Mouse (Mus musculus): ENCODE measurements around the gene Scp2. TPM values are rescaled to one million over a fixed set of nuclear protein-coding genes. Genes with fewer than 3 reads are reported as not detected.

Gene Scp2
- polyA plus RNA-seq, 1 experiment from 2014 or later, result 265 TPM

DNA sequence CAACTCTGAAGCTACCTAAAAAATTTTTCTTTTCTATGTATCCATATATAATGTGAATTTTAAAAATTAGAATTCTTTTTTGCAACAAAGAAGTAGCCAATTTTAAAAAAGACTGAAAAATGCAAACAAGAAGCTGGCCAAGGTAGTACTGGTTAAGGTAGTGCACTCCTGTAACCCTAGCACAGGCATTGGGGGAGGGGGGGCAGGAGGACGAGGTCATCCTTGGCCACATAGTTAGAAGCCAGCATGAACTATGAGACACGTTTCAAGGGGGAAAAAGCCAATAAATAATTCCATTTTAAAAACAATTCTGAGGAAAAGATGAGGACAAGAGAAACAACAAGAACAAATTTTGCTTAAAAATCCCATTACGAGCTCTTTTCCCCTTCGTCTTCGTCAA, 82.3 kb downstream of the Scp2 start:
- no peaks in the 10 kb centered on the region; the same call in 1 of the 2 replicates for H3K4me1 ChIP-seq (ENCODE audit: control insufficient read depth, insufficient read depth, low read length)
- H3K27me3 ChIP-seq (replicated peaks; ENCODE audit: control insufficient read depth, insufficient read depth, low read length), result no peaks in the 10 kb centered on the region
- no peak overlapping the region for H3K4me2 ChIP-seq (ENCODE audit: low read length)
- no peak overlapping the region for H3K27ac ChIP-seq (ENCODE audit: low read depth, low read length)
- WGBS, result 96% methylated on average over 5 of the region's 5 CpGs
- H3K36me3 ChIP-seq (ENCODE audit: control insufficient read depth, insufficient read depth, low read length), result peaks cover 43% of the 10 kb centered on the region; the same call in 1 of the 2 replicates
- DNase-seq (ENCODE audit: low spot score), result no peak
- no peak for ATAC-seq
- no peaks in the 10 kb centered on the region for H3K9me3 ChIP-seq (replicated peaks; ENCODE audit: control insufficient read depth, low read length)
- H3K4me3 ChIP-seq (ENCODE audit: low read depth, low read length), result no peak overlapping the region
- no peak overlapping the region for H3K9ac ChIP-seq (ENCODE audit: low read length)

DNA sequence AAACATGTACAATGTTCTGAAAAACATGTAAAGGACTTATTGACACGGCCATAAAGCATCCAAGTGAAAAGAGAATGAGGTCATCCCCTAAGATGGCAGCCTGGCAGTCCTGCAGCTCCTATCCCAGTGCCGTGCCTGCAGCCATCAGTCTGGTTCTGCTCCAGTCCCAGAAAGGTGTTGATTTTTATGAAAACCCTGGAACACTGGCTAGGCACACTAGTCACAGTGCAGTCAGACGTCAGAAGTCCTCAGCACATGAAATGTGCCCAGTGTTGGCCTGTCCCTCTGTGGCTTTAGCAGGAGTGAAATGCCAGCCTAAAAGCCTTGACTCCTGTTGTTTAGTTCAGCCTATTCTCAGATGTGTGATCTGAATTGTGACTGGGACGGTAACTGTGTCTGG, 84.0 kb downstream of the Scp2 start:
- no peak overlapping the region for H3K4me3 ChIP-seq (ENCODE audit: low read depth, low read length)
- H3K4me1 ChIP-seq (ENCODE audit: control insufficient read depth, insufficient read depth, low read length), result no peaks in the 10 kb centered on the region; the same call in 1 of the 2 replicates
- no peaks in the 10 kb centered on the region for H3K27me3 ChIP-seq (replicated peaks; ENCODE audit: control insufficient read depth, insufficient read depth, low read length)
- no peak overlapping the region for H3K27ac ChIP-seq (ENCODE audit: low read depth, low read length)
- H3K36me3 ChIP-seq (ENCODE audit: control insufficient read depth, insufficient read depth, low read length), result peaks cover 40% of the 10 kb centered on the region
- H3K9ac ChIP-seq (ENCODE audit: low read length), result peak overlapping the region; percentile 2; the same call in 1 of the 2 replicates
- WGBS, result 61% methylated on average over 4 of the region's 4 CpGs
- no peaks in the 10 kb centered on the region for H3K9me3 ChIP-seq (replicated peaks; ENCODE audit: control insufficient read depth, low read length)
- H3K4me2 ChIP-seq (ENCODE audit: low read length), result no peak overlapping the region
- DNase-seq (ENCODE audit: low spot score) (no peak), ATAC-seq (no peak)

DNA sequence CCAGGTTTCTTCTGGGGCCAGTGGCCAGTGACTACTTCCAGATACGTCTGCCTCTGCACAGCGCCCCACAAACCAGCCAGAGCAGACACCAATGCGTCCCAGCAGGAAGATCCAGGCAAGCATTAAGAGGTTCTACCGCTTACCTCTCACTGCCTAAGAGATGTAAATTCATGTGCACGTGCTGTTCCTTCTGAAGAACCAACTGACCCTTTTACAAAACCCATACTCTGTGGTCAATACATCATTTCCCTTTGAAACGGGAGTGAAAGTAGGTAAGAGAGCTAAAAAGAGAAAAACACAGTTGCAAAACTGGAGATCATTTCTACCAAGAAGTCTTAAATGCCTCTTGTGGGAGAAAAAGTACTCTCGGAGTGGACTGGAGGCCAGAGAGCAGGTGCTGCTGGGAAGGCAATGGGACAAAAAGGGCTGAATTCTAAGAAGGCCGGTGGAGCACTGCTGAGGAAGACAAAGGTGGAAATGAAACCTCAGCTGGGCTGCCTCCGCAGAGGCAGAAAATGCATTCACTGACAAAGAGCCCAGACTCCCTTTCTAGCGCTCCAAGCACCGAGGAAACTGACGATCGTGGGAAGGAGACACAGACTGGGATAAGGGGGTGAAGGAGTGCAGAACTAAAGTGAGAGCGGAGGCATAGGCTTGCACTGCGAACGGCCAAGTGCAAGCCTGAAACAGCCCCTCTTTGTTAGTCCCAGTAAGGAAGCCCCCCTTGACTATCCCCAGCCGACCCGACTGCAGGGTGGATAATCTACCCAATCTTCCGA, 85.0 kb downstream of the Scp2 start:
- no peaks in the 10 kb centered on the region for H3K9me3 ChIP-seq (replicated peaks; ENCODE audit: control insufficient read depth, low read length)
- no peak overlapping the region for H3K4me3 ChIP-seq (ENCODE audit: low read depth, low read length)
- no peaks in the 10 kb centered on the region; the same call in 1 of the 2 replicates for H3K4me1 ChIP-seq (ENCODE audit: control insufficient read depth, insufficient read depth, low read length)
- 29% methylated on average over 19 of the region's 19 CpGs for WGBS
- ATAC-seq (peak; percentile 46; the same call in 1 of the 2 replicates), DNase-seq (ENCODE audit: low spot score) (peak; percentile 25)
- H3K9ac ChIP-seq (ENCODE audit: low read length), result peak overlapping the region; percentile 26; the same call in 1 of the 2 replicates
- H3K27ac ChIP-seq (ENCODE audit: low read depth, low read length), result peak overlapping the region; percentile 29; the same call in 1 of the 2 replicates
- peak overlapping the region; percentile 28 for H3K4me2 ChIP-seq (ENCODE audit: low read length)
- H3K27me3 ChIP-seq (replicated peaks; ENCODE audit: control insufficient read depth, insufficient read depth, low read length), result no peaks in the 10 kb centered on the region
- H3K36me3 ChIP-seq (ENCODE audit: control insufficient read depth, insufficient read depth, low read length), result peaks cover 49% of the 10 kb centered on the region

DNA sequence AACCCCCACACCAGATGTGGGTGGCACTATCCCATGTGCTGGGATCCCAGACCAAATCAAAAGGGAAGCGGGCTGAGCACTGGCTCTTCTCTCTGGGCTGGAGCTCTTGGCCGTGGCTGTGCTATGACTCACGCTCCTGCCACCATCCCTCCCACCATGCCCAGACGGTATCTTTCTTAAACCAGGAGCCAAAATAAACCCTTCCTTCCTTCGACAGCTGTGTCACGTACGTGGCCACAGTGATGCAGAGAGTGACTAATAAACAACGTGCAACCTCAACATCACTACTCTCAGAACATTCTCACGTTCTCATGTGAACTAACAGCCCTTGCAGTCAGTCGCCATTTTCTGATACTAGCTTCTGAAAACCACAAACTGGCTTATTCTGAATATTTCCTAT, 86.6 kb downstream of the Scp2 start:
- WGBS, result 92% methylated on average over 10 of the region's 10 CpGs
- Histone ChIP-seq H3K4me1 (ENCODE audit: control insufficient read depth, insufficient read depth, low read length) (no peaks in the 10 kb centered on the region; the same call in 1 of the 2 replicates), H3K9ac (ENCODE audit: low read length) (no peak overlapping the region), H3K27ac (ENCODE audit: low read depth, low read length) (no peak overlapping the region), H3K9me3 (replicated peaks; ENCODE audit: control insufficient read depth, low read length) (no peaks in the 10 kb centered on the region), H3K4me2 (ENCODE audit: low read length) (no peak overlapping the region), H3K36me3 (ENCODE audit: control insufficient read depth, insufficient read depth, low read length) (peaks cover 52% of the 10 kb centered on the region), H3K4me3 (ENCODE audit: low read depth, low read length) (no peak overlapping the region), H3K27me3 (replicated peaks; ENCODE audit: control insufficient read depth, insufficient read depth, low read length) (no peaks in the 10 kb centered on the region)
- DNase-seq (ENCODE audit: low spot score) (no peak), ATAC-seq (no peak)

DNA sequence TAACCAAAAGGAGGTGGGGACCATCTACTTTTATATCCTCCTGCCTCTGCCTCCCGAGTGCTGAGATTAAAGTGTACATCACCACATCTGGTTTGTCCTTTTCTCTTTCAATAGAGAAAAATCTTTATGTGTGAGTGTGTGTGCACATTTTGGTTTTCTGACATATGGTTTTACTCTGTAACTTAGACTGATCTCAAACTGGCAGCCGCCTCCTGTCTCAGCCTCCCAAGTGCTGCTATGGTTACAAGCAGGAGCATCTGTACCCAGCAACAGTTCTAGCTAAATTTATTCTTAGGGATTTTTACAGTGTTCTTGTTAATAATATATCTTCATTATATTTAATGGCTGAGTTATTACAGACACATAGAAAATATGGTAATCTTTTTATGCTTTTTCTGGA, 87.6 kb downstream of the Scp2 start:
- WGBS, result 90% methylated on average over 2 of the region's 2 CpGs
- H3K9me3 ChIP-seq (replicated peaks; ENCODE audit: control insufficient read depth, low read length), result no peaks in the 10 kb centered on the region
- no peaks in the 10 kb centered on the region; the same call in 1 of the 2 replicates for H3K4me1 ChIP-seq (ENCODE audit: control insufficient read depth, insufficient read depth, low read length)
- H3K9ac ChIP-seq (ENCODE audit: low read length), result no peak overlapping the region
- H3K27me3 ChIP-seq (replicated peaks; ENCODE audit: control insufficient read depth, insufficient read depth, low read length), result no peaks in the 10 kb centered on the region
- H3K4me2 ChIP-seq (ENCODE audit: low read length), result no peak overlapping the region
- no peak overlapping the region for H3K4me3 ChIP-seq (ENCODE audit: low read depth, low read length)
- ATAC-seq, result no peak
- DNase-seq (ENCODE audit: low spot score), result no peak
- H3K36me3 ChIP-seq (ENCODE audit: control insufficient read depth, insufficient read depth, low read length), result peaks cover 54% of the 10 kb centered on the region
- no peak overlapping the region for H3K27ac ChIP-seq (ENCODE audit: low read depth, low read length)

DNA sequence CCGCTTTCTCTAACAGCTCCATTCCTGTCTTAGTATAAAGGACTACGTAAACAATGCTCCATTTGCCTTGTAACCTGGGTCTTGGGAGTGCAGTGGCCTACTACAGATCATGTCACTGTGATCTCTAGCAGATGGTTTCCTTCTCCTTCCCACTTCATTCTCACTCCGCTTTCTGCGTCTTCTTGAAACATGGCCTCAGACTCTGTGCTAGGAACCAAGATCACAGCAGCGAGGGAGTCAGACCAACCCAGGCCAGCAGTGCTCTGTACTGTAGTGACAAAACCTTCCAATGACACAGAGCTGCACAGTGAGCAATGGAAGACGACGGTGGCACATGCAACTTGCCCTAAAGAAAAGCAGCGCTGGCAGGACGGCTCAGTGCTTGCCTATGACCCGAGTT, 88.9 kb downstream of the Scp2 start:
- Histone ChIP-seq H3K4me2 (ENCODE audit: low read length) (no peak overlapping the region), H3K27ac (ENCODE audit: low read depth, low read length) (no peak overlapping the region), H3K36me3 (ENCODE audit: control insufficient read depth, insufficient read depth, low read length) (peaks cover 61% of the 10 kb centered on the region), H3K9ac (ENCODE audit: low read length) (no peak overlapping the region), H3K9me3 (replicated peaks; ENCODE audit: control insufficient read depth, low read length) (no peaks in the 10 kb centered on the region), H3K27me3 (replicated peaks; ENCODE audit: control insufficient read depth, insufficient read depth, low read length) (no peaks in the 10 kb centered on the region), H3K4me1 (ENCODE audit: control insufficient read depth, insufficient read depth, low read length) (no peaks in the 10 kb centered on the region; the same call in 1 of the 2 replicates), H3K4me3 (ENCODE audit: low read depth, low read length) (no peak overlapping the region)
- DNase-seq (ENCODE audit: low spot score) (no peak), ATAC-seq (no peak)
- WGBS, result 93% methylated on average over 10 of the region's 10 CpGs

DNA sequence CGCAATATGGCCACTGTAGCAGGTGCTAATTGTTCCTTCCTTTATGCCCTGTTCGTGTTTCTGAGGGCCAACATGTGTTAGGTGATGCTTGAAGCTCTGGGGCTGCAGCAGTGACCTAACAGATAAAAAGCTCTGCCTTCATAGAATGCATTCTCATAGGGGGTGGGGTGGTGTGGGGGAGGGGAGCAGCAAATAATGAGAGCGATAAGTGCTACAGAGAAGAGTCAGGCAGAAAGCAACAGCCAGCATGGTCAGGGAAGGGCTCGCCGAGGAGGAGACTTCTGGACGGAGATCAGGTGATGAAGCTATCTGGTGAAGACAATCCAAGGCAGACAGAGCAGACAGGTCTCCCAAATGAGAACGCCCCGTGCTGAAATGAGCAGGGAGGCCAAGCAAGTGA, 92.1 kb downstream of the Scp2 start:
- H3K9ac ChIP-seq (ENCODE audit: low read length), result no peak overlapping the region
- H3K4me3 ChIP-seq (ENCODE audit: low read depth, low read length), result no peak overlapping the region
- H3K4me1 ChIP-seq (ENCODE audit: control insufficient read depth, insufficient read depth, low read length), result no peaks in the 10 kb centered on the region
- DNase-seq (ENCODE audit: low spot score) (no peak), ATAC-seq (no peak)
- no peak overlapping the region for H3K27ac ChIP-seq (ENCODE audit: low read depth, low read length)
- no peak overlapping the region for H3K4me2 ChIP-seq (ENCODE audit: low read length)
- H3K27me3 ChIP-seq (replicated peaks; ENCODE audit: control insufficient read depth, insufficient read depth, low read length), result no peaks in the 10 kb centered on the region
- 87% methylated on average over 8 of the region's 8 CpGs for WGBS
- H3K36me3 ChIP-seq (ENCODE audit: control insufficient read depth, insufficient read depth, low read length), result peaks cover 61% of the 10 kb centered on the region
- H3K9me3 ChIP-seq (replicated peaks; ENCODE audit: control insufficient read depth, low read length), result no peaks in the 10 kb centered on the region

DNA sequence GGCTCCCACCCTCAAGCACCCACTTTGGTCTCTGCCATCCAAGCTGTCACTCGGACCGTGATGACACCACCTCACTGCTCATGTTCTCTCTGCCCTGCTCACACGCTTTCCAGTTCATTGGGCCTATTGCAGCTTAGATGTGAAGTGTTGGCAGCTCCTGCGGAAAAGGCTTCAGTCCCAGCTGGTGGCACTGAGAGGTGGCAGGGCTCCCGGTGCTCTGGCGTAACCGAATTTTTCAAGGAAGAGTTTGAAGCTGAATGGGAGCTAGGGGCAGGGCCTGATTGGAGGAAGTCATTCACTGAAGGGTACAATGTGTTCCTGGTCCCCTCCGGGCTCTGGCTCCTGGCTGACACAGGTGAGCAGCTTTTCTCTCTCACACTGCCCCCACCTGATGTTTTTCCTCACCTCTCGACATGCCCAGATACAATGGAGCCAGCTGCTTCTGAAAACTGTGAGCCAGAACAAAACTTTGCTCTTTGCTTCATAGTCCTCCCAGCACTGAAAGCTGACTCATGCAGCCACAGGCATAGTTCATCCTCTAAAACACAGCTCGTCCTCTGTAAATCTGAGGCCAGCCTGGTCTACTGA, 93.0 kb downstream of the Scp2 start:
- Histone ChIP-seq H3K27ac (ENCODE audit: low read depth, low read length) (no peak overlapping the region; the same call in 1 of the 2 replicates), H3K27me3 (replicated peaks; ENCODE audit: control insufficient read depth, insufficient read depth, low read length) (no peaks in the 10 kb centered on the region), H3K4me2 (ENCODE audit: low read length) (no peak overlapping the region), H3K9ac (ENCODE audit: low read length) (no peak overlapping the region), H3K4me3 (ENCODE audit: low read depth, low read length) (no peak overlapping the region), H3K36me3 (ENCODE audit: control insufficient read depth, insufficient read depth, low read length) (peaks cover 66% of the 10 kb centered on the region), H3K9me3 (replicated peaks; ENCODE audit: control insufficient read depth, low read length) (no peaks in the 10 kb centered on the region), H3K4me1 (ENCODE audit: control insufficient read depth, insufficient read depth, low read length) (no peaks in the 10 kb centered on the region)
- peak; percentile 88 for ATAC-seq
- WGBS, result 65% methylated on average over 10 of the region's 10 CpGs
- DNase-seq (ENCODE audit: low spot score), result peak; percentile 78

DNA sequence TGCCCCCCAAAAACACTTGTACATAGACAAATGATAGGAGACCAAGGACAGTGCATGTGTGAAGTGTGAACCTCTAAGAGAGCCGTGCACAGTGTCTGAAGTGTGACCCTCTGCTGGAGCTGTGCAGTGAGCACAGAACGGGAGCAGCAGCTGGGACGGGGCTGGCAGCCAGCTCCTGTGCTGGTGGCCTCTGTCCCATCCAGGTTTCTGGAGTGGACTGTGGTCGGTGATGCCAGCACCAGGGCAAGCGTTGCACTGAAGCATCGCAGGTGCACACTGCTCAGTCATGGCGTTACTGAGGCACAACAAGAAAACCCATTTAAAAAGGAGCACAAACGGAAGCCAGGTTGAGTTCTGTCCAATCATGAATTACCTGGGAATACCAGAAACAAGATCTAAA, 98.7 kb downstream of the Scp2 start:
- ATAC-seq, result no peak
- Histone ChIP-seq H3K36me3 (ENCODE audit: control insufficient read depth, insufficient read depth, low read length) (peaks cover 37% of the 10 kb centered on the region), H3K4me2 (ENCODE audit: low read length) (no peak overlapping the region), H3K9me3 (replicated peaks; ENCODE audit: control insufficient read depth, low read length) (no peaks in the 10 kb centered on the region), H3K27ac (ENCODE audit: low read depth, low read length) (no peak overlapping the region), H3K4me1 (ENCODE audit: control insufficient read depth, insufficient read depth, low read length) (no peaks in the 10 kb centered on the region), H3K9ac (ENCODE audit: low read length) (no peak overlapping the region), H3K27me3 (replicated peaks; ENCODE audit: control insufficient read depth, insufficient read depth, low read length) (no peaks in the 10 kb centered on the region), H3K4me3 (ENCODE audit: low read depth, low read length) (no peak overlapping the region)
- WGBS, result 85% methylated on average over 8 of the region's 8 CpGs
- DNase-seq (ENCODE audit: low spot score), result no peak
